Mouse (Mus musculus) heart, embryonic 11.5 days (tissue): Measurements from ENCODE around the gene Zfp691. TPM values are rescaled to one million over a fixed set of nuclear protein-coding genes. Genes with fewer than 3 reads are reported as not detected.

Experiments
- ATAC-seq: fragments of 200-750 bp; cut with Nextera tagmentation; replicated peaks from 2 replicates; pipeline ENCODE4 v1.8.0; 2017; ENCODE audit warnings: moderate library complexity; ENCODE audit not compliant: insufficient number of reproducible peaks, low FRiP score, low TSS enrichment
- H3K27ac ChIP-seq: fragments of 300-500 bp; sonication (generic); 2 replicates; pipeline ENCODE4 v1.5.1; 2014; ENCODE audit warnings: mild to moderate bottlenecking, low read depth, low read length
- H3K27me3 ChIP-seq: fragments of 300-500 bp; sonication (generic); 2 replicates; pipeline ENCODE4 v1.6.1; 2014; ENCODE audit warnings: mild to moderate bottlenecking, low read length, mixed read lengths; ENCODE audit not compliant: control insufficient read depth, insufficient read depth
- H3K36me3 ChIP-seq: fragments of 300-500 bp; sonication (generic); 2 replicates; pipeline ENCODE4 v1.6.1; 2014; ENCODE audit warnings: mild to moderate bottlenecking, low read length, moderate library complexity, mixed read lengths; ENCODE audit not compliant: control insufficient read depth, insufficient read depth
- H3K4me1 ChIP-seq: fragments of 300-500 bp; sonication (generic); 2 replicates; pipeline ENCODE4 v1.6.1; 2014; ENCODE audit warnings: low read length; ENCODE audit not compliant: control insufficient read depth, insufficient read depth
- H3K4me2 ChIP-seq: fragments of 300-500 bp; sonication (generic); 2 replicates; pipeline ENCODE4 v1.6.1; 2014; ENCODE audit warnings: mild to moderate bottlenecking, moderate library complexity
- H3K4me3 ChIP-seq: fragments of 300-500 bp; sonication (generic); 2 replicates; pipeline ENCODE4 v1.5.1; 2014; ENCODE audit warnings: low read depth, low read length
- H3K9ac ChIP-seq: fragments of 300-500 bp; sonication (generic); 2 replicates; pipeline ENCODE4 v1.6.1; 2014; ENCODE audit warnings: mild to moderate bottlenecking, low read depth, low read length, moderate library complexity
- H3K9me3 ChIP-seq: fragments of 300-500 bp; sonication (generic); replicated peaks from 2 replicates; pipeline ENCODE4 v1.6.1; 2016; ENCODE audit warnings: low read length; ENCODE audit not compliant: control insufficient read depth
- WGBS: fragments of 180-500 bp; shearing (Covaris S2); extraction: QIAGEN DNeasy Blood & Tissue Kit; methylation state at CpG from one replicate; pipeline ENCODE4 v1.1.7; 2014; ENCODE audit not compliant: insufficient replicate concordance; 5-methylcytosine and 5-hydroxymethylcytosine counted together
- polyA plus RNA-seq: library from polyadenylated mRNA; unstranded; fragments of >200 nt; fragmentation: Nextera tagmentation; extraction: Ambion mirVana; gene quantifications from 2 replicates; pipeline ENCODE4 v1.2.1, GENCODE M21; 2014

Gene Zfp691
- 10.9 and 13.7 TPM in 2 replicates for polyA plus RNA-seq

DNA sequence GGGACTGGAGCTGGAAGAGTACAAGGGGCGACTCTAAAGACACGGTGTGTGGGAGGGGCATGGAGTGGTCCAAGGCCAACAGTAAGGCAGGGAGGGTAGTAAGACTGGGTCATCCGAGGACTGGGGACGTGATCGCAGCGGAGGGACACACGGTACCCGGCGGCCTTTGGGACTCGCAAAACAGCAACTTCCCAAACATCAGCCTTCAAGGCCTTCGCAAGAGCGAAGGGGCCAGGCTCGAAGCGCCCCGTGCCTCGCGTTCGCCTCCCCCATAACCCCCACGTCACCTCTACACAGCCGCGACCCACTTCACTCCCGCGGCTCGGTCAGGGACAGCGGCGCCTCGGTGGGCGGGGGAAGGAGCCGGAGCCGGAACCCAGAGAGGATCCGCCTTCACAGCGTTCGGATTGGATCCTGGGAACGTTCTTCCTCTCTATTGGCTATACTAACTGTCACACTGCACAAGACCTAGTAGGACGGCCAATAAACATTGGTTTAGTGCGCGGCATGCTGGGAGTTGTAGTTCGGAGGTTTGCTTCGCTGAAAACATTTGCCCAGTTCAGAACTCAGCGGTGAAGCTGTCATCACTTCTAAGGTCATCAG is at the start of gene Zfp691:
TSS of gene Zfp691 (minus strand) at position 345 of the 603 bp plus-strand sequence.
- peak within 1 kb of the TSS; percentile 73 for H3K4me3 ChIP-seq
- ATAC-seq, result peak; percentile 99
- no peaks in the 10 kb centered on the region for H3K27me3 ChIP-seq
- under 1% methylated on average over 40 of the region's 40 CpGs for WGBS
- peaks cover 10% of the 10 kb centered on the region for H3K36me3 ChIP-seq
- H3K9ac ChIP-seq, result peak within 1 kb of the TSS; percentile 88
- H3K9me3 ChIP-seq, result no peaks in the 10 kb centered on the region
- H3K4me1 ChIP-seq, result peaks cover 9% of the 10 kb centered on the region; the same call in 1 of the 2 replicates
- H3K4me2 ChIP-seq, result peak within 1 kb of the TSS; percentile 75
- H3K27ac ChIP-seq, result peak within 1 kb of the TSS; percentile 57; the same call in 1 of the 2 replicates

DNA sequence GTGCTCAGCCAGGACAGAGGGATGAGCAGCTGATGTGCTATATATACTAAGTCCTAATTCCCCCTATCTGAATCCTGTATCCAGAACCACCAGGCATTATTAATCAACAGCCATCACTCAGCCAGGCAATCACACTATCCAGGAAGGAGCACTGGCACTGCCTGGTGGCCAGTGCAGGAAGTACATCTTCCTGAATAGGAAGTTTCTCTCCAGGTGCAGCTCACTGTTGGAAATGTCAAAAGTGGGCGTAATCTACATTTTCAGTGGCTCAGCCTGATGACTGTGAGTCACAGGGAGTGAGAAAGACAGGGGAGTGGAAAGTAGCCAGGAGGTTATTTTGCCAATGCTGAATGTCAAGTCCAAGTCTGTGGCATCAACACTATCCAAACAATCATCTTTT is 49.7 kb upstream of the Zfp691 start:
- Histone ChIP-seq H3K9ac (no peak overlapping the region), H3K4me3 (no peak overlapping the region), H3K27me3 (no peaks in the 10 kb centered on the region), H3K9me3 (no peaks in the 10 kb centered on the region), H3K4me1 (no peaks in the 10 kb centered on the region), H3K36me3 (peaks cover 31% of the 10 kb centered on the region), H3K27ac (no peak overlapping the region), H3K4me2 (no peak overlapping the region)
- WGBS, result 80% methylated on average over 1 of the region's 1 CpGs
- ATAC-seq, result no peak

GRCm38 (mm10) chr4:119218169-119218568 is 44.2 kb upstream of the Zfp691 start, which contains the start of gene Tmem269:
TSS of gene Tmem269 (minus strand) at chr4:119218217.
- Histone ChIP-seq H3K4me3 (no peak within 1 kb of the TSS), H3K4me1 (0 out of 2 replicates have a peak, but pooled peaks cover 9% of the 10 kb centered on the region), H3K9ac (no peak within 1 kb of the TSS), H3K27ac (no peak within 1 kb of the TSS), H3K4me2 (no peak within 1 kb of the TSS), H3K27me3 (0 out of 2 replicates have a peak, but pooled peaks cover 3% of the 10 kb centered on the region), H3K36me3 (no peaks in the 10 kb centered on the region), H3K9me3 (no peaks in the 10 kb centered on the region)
- 11% methylated on average over 11 of the region's 11 CpGs for WGBS
- no peak for ATAC-seq

- no peak overlapping the region for H3K4me3 ChIP-seq
- WGBS, result 68% methylated on average over 8 of the region's 8 CpGs
Measured at GRCm38 (mm10) chr4:119216667-119217066, 42.7 kb upstream of the Zfp691 start.

GRCm38 (mm10) chr4:119204672-119205071 is 30.7 kb upstream of the Zfp691 start:
- Histone ChIP-seq H3K27ac (no peak overlapping the region), H3K4me1 (no peaks in the 10 kb centered on the region), H3K4me3 (no peak overlapping the region), H3K27me3 (no peaks in the 10 kb centered on the region), H3K9me3 (no peaks in the 10 kb centered on the region), H3K36me3 (peaks cover 5% of the 10 kb centered on the region), H3K4me2 (no peak overlapping the region), H3K9ac (no peak overlapping the region)
- no peak for ATAC-seq
- WGBS, result 17% methylated on average over 8 of the region's 8 CpGs

More at GRCm38 (mm10) chr4:119216667-119217066, 42.7 kb upstream of the Zfp691 start:
- Histone ChIP-seq H3K4me1 (0 out of 2 replicates have a peak, but pooled peaks cover 9% of the 10 kb centered on the region), H3K9ac (no peak overlapping the region), H3K27me3 (0 out of 2 replicates have a peak, but pooled peaks cover 3% of the 10 kb centered on the region), H3K27ac (no peak overlapping the region), H3K4me2 (no peak overlapping the region), H3K36me3 (no peaks in the 10 kb centered on the region), H3K9me3 (no peaks in the 10 kb centered on the region)
- no peak for ATAC-seq

- Histone ChIP-seq H3K36me3 (peaks cover 5% of the 10 kb centered on the region), H3K4me2 (peak overlapping the region; percentile 11; the same call in 1 of the 2 replicates), H3K4me1 (peaks cover 17% of the 10 kb centered on the region), H3K27me3 (no peaks in the 10 kb centered on the region), H3K27ac (no peak overlapping the region), H3K9ac (no peak overlapping the region), H3K4me3 (no peak overlapping the region), H3K9me3 (no peaks in the 10 kb centered on the region)
- WGBS, result 84% methylated on average over 6 of the region's 6 CpGs
- no peak for ATAC-seq
Measured at GRCm38 (mm10) chr4:119198105-119198504, 24.1 kb upstream of the Zfp691 start.

GRCm38 (mm10) chr4:119195582-119196320 is 21.8 kb upstream of the Zfp691 start:
- Histone ChIP-seq H3K9me3 (no peaks in the 10 kb centered on the region), H3K4me2 (peak overlapping the region; percentile 81), H3K27me3 (no peaks in the 10 kb centered on the region), H3K36me3 (peaks cover 2% of the 10 kb centered on the region), H3K9ac (peak overlapping the region; percentile 93), H3K4me1 (peaks cover 17% of the 10 kb centered on the region), H3K4me3 (peak overlapping the region; percentile 63), H3K27ac (peak overlapping the region; percentile 64; the same call in 1 of the 2 replicates)
- 13% methylated on average over 18 of the region's 18 CpGs for WGBS
- ATAC-seq, result no peak

- Histone ChIP-seq H3K4me1 (peaks cover 17% of the 10 kb centered on the region), H3K27ac (peak within 1 kb of the TSS; percentile 64; the same call in 1 of the 2 replicates), H3K9ac (peak within 1 kb of the TSS; percentile 93), H3K27me3 (no peaks in the 10 kb centered on the region), H3K4me2 (peak within 1 kb of the TSS; percentile 81), H3K9me3 (no peaks in the 10 kb centered on the region), H3K4me3 (peak within 1 kb of the TSS; percentile 63), H3K36me3 (no peaks in the 10 kb centered on the region)
- ATAC-seq, result peak; percentile 92
- WGBS, result under 1% methylated on average over 38 of the region's 47 CpGs
Measured at GRCm38 (mm10) chr4:119194909-119195581, 21.1 kb upstream of the Zfp691 start, which contains the start of gene Svbp. TSS of gene Svbp (plus strand) at chr4:119195306.
